Mouse (Mus musculus): ENCODE data around the gene Tpm4.

GRCm38 (mm10) chr8:72187793-72188331 lies 53.1 kb downstream of the Tpm4 start:
- TF ChIP-seq CTCF (IDR thresholded peaks at IDR 0.05; ENCODE audit: low read depth): no peak
- TF ChIP-seq EP300 (IDR thresholded peaks at IDR 0.05; ENCODE audit: low read depth): no peak
